Mouse (Mus musculus): Measurements from ENCODE around the gene Epm2a.
A peak's percentile ranks its signal among the peaks of the same experiment; 100 is the strongest.
"Not testable (repeated sequence)": the region's sequence is repeated elsewhere in the genome, so short reads cannot be mapped to it uniquely, and the experiment has no call there.

The Epm2a gene

GRCm38 (mm10) chr10:11343205-11344141, at the start of gene Epm2a:
Epm2a (plus strand) TSS chr10:11343404.
- DNase-seq (ENCODE audit: low spot score in 2 of 2) = peak; percentile 64 to 79

DNA sequence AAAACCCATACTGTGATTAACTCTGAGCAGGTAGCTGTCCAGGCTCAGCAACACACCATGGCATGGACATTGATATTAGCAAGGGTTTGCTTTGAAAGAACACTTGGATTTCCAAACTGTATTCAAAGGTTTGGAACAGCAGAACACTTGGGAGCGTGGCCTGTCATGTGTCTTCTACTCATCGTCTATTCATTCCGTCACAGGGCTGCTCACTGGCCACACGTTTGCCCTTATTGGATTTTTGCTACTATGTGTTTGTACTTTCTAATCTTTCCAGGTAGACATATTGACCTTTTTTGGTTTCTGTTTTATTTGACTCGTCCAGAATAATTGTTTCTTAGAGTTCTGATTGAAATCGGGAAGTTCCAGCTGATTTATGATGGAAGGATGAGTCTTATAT, 44.8 kb upstream of the Epm2a start:
- no peak for DNase-seq (ENCODE audit: low spot score in 2 of 2)

DNA sequence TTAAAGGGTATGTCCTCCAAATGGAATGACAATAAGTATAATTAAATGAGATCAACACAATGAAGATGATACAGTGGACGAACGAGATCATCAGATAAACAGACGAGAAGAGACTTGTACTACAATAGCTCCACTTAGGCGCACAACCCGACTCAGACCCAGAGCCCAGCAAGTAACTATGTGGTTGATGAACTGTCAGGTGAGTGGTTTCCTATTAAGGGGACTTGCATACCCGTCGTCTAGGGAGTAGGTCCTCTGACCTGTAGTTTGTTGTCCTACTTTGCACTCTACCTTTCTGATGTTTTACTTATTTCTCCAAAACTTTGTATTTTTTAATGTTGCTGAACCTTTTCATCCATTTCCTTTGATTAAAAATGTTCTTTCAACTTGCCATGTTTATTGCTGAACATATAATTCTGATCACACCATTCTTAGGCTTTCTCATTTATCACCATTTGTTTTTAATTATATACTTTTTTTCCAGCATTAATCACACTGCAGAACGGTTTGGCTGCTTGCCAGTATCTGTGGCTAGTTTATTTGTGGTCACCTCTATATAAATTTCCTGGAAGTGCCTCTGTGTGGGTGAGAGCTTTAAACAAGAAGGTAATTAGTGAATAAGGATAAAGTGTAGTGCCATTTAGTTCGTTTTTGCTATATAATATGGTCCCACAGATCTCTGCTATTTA, 37.7 kb upstream of the Epm2a start:
- DNase-seq (ENCODE audit: low spot score in 2 of 2) = no peak

GRCm38 (mm10) chr10:11306054-11306367, 37.2 kb upstream of the Epm2a start:
- no peak for DNase-seq (ENCODE audit: low spot score in 2 of 2)

GRCm38 (mm10) chr10:11309866-11310265, 33.3 kb upstream of the Epm2a start:
- no peak for DNase-seq (ENCODE audit: low spot score in 2 of 2)

- no peak for DNase-seq (ENCODE audit: low spot score in 2 of 2)
These were observed 32.7 kb upstream of the Epm2a start for GRCm38 (mm10) chr10:11310481-11310880.

DNA sequence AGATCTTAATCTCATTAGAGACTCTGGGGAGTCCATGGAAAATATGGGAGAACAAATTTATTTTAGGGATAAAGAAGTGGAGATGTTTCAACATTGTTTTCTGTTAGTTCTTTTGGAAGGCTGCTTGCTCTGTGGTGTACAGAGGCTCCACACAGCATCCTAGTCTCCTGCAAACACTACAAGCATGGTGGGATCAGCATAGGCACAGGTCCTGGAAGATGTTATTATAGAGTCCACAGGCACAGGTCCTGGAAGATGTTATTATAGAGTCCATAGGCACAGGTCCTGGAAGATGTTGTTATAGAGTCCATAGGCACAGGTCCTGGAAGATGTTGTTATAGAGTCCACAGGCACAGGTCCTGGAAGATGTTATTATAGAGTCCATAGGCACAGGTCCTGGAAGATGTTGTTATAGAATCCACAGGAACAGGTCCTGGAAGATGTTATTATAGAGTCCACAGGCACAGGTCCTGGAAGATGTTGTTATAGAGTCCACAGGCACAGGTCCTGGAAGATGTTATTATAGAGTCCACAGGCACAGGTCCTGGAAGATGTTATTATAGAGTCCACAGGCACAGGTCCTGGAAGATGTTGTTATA, 25.2 kb upstream of the Epm2a start:
- DNase-seq (ENCODE audit: low spot score in 2 of 2) = not testable (repeated sequence)

DNA sequence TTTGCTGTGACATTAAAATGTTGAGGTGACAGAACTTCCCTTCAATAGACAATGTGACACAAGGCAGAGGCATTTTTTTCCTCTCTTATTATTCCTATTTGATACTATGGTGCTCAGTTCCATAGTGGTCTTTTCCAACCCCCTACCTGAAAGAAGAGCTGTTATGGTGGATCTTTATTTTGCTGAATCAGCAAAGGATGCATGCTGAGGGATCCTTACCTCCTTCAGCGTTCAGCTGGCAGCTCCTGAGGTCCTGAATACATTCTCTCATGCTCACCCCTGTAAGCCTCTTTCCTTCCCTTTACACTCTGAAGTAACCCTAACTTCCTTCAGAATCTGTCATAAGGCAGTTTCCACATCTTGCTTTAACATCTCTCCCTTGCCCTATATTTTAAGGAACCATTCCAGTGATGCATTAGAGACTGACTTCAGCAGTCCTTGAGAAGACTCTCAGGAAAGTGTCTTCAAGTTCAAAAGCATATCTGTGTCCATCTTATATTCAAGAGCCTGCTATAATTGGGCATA, 23.7 kb upstream of the Epm2a start:
- no peak for DNase-seq (ENCODE audit: low spot score in 2 of 2)

DNA sequence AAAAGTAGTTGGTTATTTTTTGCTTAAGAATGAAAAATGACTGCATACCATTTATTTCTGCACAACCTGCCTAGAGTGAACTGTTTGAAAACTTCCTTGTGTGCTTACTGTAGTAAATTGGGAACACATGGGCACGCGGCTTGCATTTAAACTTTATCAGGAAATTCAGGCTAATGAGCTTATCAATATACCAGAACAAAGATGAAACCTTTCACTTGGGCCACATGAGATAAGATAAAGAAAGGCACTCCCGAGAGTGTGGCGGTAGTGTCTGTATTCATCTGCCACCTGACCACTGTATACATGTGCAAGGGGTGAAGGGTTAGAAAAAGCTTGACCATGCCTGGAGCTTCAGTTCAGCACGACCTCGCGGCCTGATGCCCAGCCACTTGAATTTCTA, 20.9 kb upstream of the Epm2a start:
- DNase-seq (ENCODE audit: low spot score in 2 of 2) = no peak

- DNase-seq (ENCODE audit: low spot score in 2 of 2) = peak in 1 of 2 experiments; percentile 39
These were observed 19.9 kb upstream of the Epm2a start for GRCm38 (mm10) chr10:11323202-11323898.

DNA sequence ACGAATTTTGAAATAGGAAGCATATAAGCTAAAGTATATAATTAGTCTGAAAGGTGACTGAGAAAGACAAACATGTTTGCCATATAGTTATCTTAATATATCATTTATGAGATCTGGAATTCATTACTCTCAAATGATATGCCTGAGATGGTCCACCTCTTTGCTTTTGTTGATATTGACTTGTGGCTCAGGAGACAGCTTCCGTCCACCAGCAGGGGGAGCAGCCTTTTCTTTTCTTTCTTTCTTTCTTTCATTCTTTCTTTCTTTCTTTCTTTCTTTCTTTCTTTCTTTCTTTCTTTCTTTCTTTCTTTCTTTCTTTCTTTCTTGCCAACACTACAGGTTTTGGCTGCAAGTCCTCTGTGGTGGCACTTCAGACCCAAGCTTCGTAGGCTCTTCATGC, 16.7 kb upstream of the Epm2a start:
- peak in 1 of 2 experiments; percentile 39 for DNase-seq (ENCODE audit: low spot score in 2 of 2)

GRCm38 (mm10) chr10:11344536-11345468, 1.6 kb downstream of the Epm2a start:
- no peak for DNase-seq (ENCODE audit: low spot score in 2 of 2)

DNA sequence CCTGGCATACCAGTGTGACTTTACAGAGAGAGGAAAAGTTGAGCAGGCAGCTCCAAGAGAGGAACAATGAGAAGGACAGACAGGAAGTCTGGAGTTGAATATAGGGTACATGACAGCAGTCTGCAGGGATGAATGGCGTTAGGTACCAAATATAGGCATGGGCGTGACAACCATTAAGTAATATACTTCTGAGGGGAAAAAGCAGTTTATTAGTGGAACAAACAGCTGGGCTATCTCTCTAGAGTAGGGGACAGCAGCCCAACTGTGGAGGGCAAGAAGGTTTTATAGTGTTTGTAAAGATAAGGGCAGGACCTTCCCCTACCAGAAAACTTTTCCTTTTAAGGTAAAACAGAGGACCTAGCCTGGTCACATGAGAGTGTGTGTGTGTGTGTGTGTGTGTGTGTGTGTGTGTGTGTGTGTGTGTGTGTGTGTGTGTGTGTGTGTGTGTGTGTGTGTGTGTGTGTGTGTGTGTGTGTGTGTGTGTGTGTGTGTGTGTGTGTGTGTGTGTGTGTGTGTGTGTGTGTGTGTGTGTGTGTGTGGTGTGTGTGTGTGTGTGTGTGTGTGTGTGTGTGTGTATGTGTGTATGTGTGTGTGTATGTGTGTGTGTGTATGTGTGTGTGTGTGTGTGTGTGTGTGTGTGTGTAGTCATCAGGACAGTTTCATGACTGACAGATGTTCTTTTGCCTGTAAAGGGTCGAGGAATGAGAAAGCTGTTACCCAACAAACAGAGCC, 7.2 kb downstream of the Epm2a start:
- DNase-seq (ENCODE audit: low spot score in 2 of 2) = not testable (repeated sequence)

DNA sequence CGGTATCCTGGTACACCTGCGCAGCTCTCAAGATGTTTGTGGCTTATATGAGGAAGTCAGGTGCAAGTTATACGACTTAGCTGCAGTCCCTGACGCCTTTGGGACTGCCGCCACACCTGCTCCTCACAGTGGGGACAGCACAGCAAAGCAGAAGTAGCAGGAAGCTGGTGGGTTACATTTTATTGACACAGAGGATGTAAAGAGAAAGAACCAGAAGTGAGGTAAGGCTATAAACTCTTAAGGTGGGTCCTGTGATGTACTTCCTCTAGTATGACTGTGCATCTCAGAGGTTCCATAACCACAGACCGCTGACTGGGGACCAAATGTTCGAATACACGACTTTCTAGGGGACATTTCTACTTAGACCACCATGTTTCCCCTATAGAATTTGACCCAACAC, 11.4 kb downstream of the Epm2a start:
- DNase-seq (ENCODE audit: low spot score in 2 of 2) = no peak

- no peak for DNase-seq (ENCODE audit: low spot score in 2 of 2)
These were observed 18.9 kb downstream of the Epm2a start for GRCm38 (mm10) chr10:11361985-11362692.

DNA sequence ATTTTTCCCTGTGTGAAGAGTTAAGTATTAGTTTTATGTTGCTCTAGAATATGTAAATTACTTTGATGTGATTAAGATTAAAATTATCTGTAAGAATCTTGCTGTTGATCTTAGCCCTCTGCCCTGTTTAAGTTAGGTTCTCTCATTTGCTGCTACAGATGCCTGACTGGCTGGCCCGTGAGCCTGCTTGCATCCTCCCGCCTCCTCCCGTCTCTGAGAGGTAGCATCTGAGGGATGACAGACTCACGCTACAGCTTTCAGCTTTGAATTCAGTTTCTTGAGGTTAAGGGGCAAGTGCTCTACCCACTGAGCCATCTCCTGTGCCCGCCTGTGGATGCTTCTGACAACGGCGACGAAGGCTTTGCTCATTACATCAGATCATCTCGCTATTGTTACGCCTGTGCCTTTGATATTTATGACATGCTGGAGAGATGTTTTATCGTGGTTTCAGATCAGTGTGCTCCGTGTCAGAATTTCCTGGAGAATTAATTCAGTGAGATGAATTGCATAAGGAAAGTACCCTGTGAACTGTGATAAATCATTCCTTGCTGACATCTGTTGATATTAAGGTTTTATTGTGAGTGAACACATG, 19.8 kb downstream of the Epm2a start:
- no peak for DNase-seq (ENCODE audit: low spot score in 2 of 2)

DNA sequence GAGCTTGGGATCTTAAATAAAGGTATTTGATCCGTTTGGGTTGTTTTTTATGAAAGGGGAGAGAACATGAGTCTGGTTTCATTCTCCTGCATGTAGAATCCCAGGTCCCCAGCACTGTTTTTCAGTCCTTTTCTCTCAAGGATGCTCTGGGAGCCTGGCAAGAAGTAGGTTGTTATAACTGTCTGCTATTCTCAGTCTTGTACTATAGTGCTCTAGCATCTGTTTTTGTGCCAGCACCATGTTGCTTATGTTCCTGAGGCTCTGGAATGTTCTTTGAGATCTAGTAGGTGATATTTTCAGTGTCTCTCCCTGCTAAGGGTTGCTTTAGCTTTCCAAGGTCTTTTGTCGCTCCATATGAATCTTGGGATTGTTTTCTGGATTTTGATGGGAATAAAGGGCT, 38.1 kb downstream of the Epm2a start:
- no peak for DNase-seq (ENCODE audit: low spot score in 2 of 2)

GRCm38 (mm10) chr10:11410926-11411325, 67.7 kb downstream of the Epm2a start:
- DNase-seq (ENCODE audit: low spot score in 2 of 2) = no peak

- no peak for DNase-seq (ENCODE audit: low spot score in 2 of 2)
These were observed 76.9 kb downstream of the Epm2a start for GRCm38 (mm10) chr10:11420071-11420470.

All from spleen, postnatal 10 days (tissue).